Mouse (Mus musculus) c-Kit-positive CD71-negative TER-119-negative erythroid progenitor cells, embryonic 14.5 days (primary cell): ENCODE measurements at regions not wholly inside any gene's neighbourhood (a gene's known extent, or its start where the extent isn't known, plus 50 kb on each side); places are given as distances from the start of the nearest gene placed in this dataset.

ENCODE experiments used
- DNase-seq: peaks from one replicate; pipeline ENCODE4 v3.0.0-alpha.2; 2013; ENCODE audit warnings: low read depth

GRCm38 (mm10) chr13:42244240-42245086, 56.8 kb upstream of the Edn1 start:
- no peak for DNase-seq

GRCm38 (mm10) chr13:42245753-42246409, 55.4 kb upstream of the Edn1 start:
- peak; percentile 19 for DNase-seq
